Mouse (Mus musculus) intestine, postnatal 0 days (tissue): ENCODE measurements around the gene Wif1. TPM values are rescaled to one million over a fixed set of nuclear protein-coding genes. Genes with fewer than 3 reads are reported as not detected.
A peak's percentile ranks its signal among the peaks of the same experiment; 100 is the strongest.

Experiments
- ATAC-seq: fragments of 200-750 bp; cut with Nextera tagmentation; 2 replicates; pipeline ENCODE4 v1.8.0; 2017; ENCODE audit warnings: mild to moderate bottlenecking, moderate TSS enrichment, moderate library complexity
- H3K27ac ChIP-seq: fragments of 300-500 bp; sonication (generic); 2 replicates; pipeline ENCODE4 v1.5.1; 2014; ENCODE audit warnings: mild to moderate bottlenecking, low read depth, low read length, moderate library complexity
- H3K27me3 ChIP-seq: fragments of 300-500 bp; sonication (generic); replicated peaks from 2 replicates; pipeline ENCODE4 v1.6.1; 2014; ENCODE audit warnings: low read length, mixed read lengths; ENCODE audit not compliant: control insufficient read depth, insufficient read depth
- H3K36me3 ChIP-seq: fragments of 300-500 bp; sonication (generic); 2 replicates; pipeline ENCODE4 v1.6.1; 2014; ENCODE audit warnings: mild to moderate bottlenecking, moderate library complexity; ENCODE audit not compliant: control insufficient read depth, insufficient read depth
- H3K4me1 ChIP-seq: fragments of 300-500 bp; sonication (generic); replicated peaks from 2 replicates; pipeline ENCODE4 v1.6.1; 2014; ENCODE audit warnings: antibody characterized with exemption, low read length, mixed read lengths; ENCODE audit not compliant: control insufficient read depth, insufficient read depth
- H3K4me2 ChIP-seq: fragments of 300-500 bp; sonication (generic); replicated peaks from 2 replicates; pipeline ENCODE4 v1.6.1; 2014; ENCODE audit warnings: low read depth, mild to moderate bottlenecking, moderate library complexity
- H3K4me3 ChIP-seq: fragments of 300-500 bp; sonication (generic); 2 replicates; pipeline ENCODE4 v1.5.1; 2014; ENCODE audit warnings: low read depth, low read length
- H3K9ac ChIP-seq: fragments of 300-500 bp; sonication (generic); 2 replicates; pipeline ENCODE4 v1.6.1; 2014; ENCODE audit warnings: mild to moderate bottlenecking, low read depth, low read length
- H3K9me3 ChIP-seq: fragments of 300-500 bp; sonication (generic); 2 replicates; pipeline ENCODE4 v1.6.1; 2016; ENCODE audit warnings: mixed run types; ENCODE audit not compliant: control insufficient read depth
- CTCF ChIP-seq: sonication (generic); IDR thresholded peaks from 2 replicates; pipeline ENCODE4 v1.5.1; 2016; ENCODE audit warnings: low read depth, mild to moderate bottlenecking, control low read depth, antibody characterized with exemption, moderate library complexity
- WGBS: fragments of 180-500 bp; shearing (Covaris S2); extraction: QIAGEN DNeasy Blood & Tissue Kit; methylation state at CpG from one replicate; pipeline ENCODE4 v1.1.7; 2014; 5-methylcytosine and 5-hydroxymethylcytosine counted together
- polyA plus RNA-seq: library from polyadenylated mRNA; unstranded; fragments of >200 nt; fragmentation: Nextera tagmentation; extraction: Ambion mirVana; gene quantifications from 2 replicates; pipeline ENCODE4 v1.2.1, GENCODE M21; 2015

Gene Wif1
- polyA plus RNA-seq, 1 experiment from 2014 or later: 0.65 TPM

- H3K9ac ChIP-seq: no peak overlapping the region
- H3K9me3 ChIP-seq: no peaks in the 10 kb centered on the region
- 73% methylated on average over 7 of the region's 7 CpGs for WGBS
- no peak for TF ChIP-seq CTCF
- ATAC-seq: no peak
- H3K27ac ChIP-seq: no peak overlapping the region
- H3K36me3 ChIP-seq: no peaks in the 10 kb centered on the region
- no peak overlapping the region for H3K4me2 ChIP-seq
- no peaks in the 10 kb centered on the region for H3K4me1 ChIP-seq
- no peaks in the 10 kb centered on the region for H3K27me3 ChIP-seq
- no peak overlapping the region for H3K4me3 ChIP-seq
Observed at GRCm38 (mm10) chr10:121067416-121067951, 33.7 kb downstream of the Wif1 start.

- no peak overlapping the region for H3K9ac ChIP-seq
- no peak overlapping the region for H3K4me2 ChIP-seq
- H3K27ac ChIP-seq: no peak overlapping the region
- H3K4me3 ChIP-seq: no peak overlapping the region
- H3K4me1 ChIP-seq: no peaks in the 10 kb centered on the region
- no peaks in the 10 kb centered on the region for H3K27me3 ChIP-seq
- ATAC-seq: no peak
- TF ChIP-seq CTCF: no peak
- 41% methylated on average over 1 of the region's 1 CpGs for WGBS
- no peaks in the 10 kb centered on the region for H3K9me3 ChIP-seq
- H3K36me3 ChIP-seq: no peaks in the 10 kb centered on the region
Observed at GRCm38 (mm10) chr10:121068003-121068402, 34.2 kb downstream of the Wif1 start.

- Histone ChIP-seq H3K27me3 (no peaks in the 10 kb centered on the region), H3K36me3 (no peaks in the 10 kb centered on the region), H3K9ac (no peak overlapping the region), H3K4me3 (no peak overlapping the region), H3K27ac (no peak overlapping the region), H3K4me1 (no peaks in the 10 kb centered on the region), H3K4me2 (no peak overlapping the region), H3K9me3 (no peaks in the 10 kb centered on the region)
- peak; percentile 56 for TF ChIP-seq CTCF
- no peak for ATAC-seq
- 66% methylated on average over 7 of the region's 7 CpGs for WGBS
Observed at GRCm38 (mm10) chr10:121070742-121071141, 37.0 kb downstream of the Wif1 start.

GRCm38 (mm10) chr10:121080500-121080899, 46.7 kb downstream of the Wif1 start:
- 73% methylated on average over 9 of the region's 9 CpGs for WGBS
- no peak for ATAC-seq
- no peak overlapping the region for H3K4me3 ChIP-seq
- H3K9ac ChIP-seq: no peak overlapping the region
- no peaks in the 10 kb centered on the region for H3K27me3 ChIP-seq
- H3K9me3 ChIP-seq: no peaks in the 10 kb centered on the region
- H3K27ac ChIP-seq: no peak overlapping the region
- no peaks in the 10 kb centered on the region for H3K4me1 ChIP-seq
- no peaks in the 10 kb centered on the region for H3K36me3 ChIP-seq
- no peak for TF ChIP-seq CTCF
- H3K4me2 ChIP-seq: no peak overlapping the region

GRCm38 (mm10) chr10:121082881-121083280, 49.1 kb downstream of the Wif1 start:
- TF ChIP-seq CTCF: no peak
- H3K27ac ChIP-seq: no peak overlapping the region
- H3K9me3 ChIP-seq: no peaks in the 10 kb centered on the region
- no peaks in the 10 kb centered on the region for H3K36me3 ChIP-seq
- H3K27me3 ChIP-seq: no peaks in the 10 kb centered on the region
- no peak overlapping the region for H3K4me3 ChIP-seq
- H3K9ac ChIP-seq: no peak overlapping the region
- 90% methylated on average over 4 of the region's 4 CpGs for WGBS
- H3K4me1 ChIP-seq: no peaks in the 10 kb centered on the region
- H3K4me2 ChIP-seq: no peak overlapping the region
- ATAC-seq: no peak

GRCm38 (mm10) chr10:121083512-121083911, 49.8 kb downstream of the Wif1 start:
- H3K9me3 ChIP-seq: no peaks in the 10 kb centered on the region
- no peak for ATAC-seq

GRCm38 (mm10) chr10:121088679-121089078, 54.9 kb downstream of the Wif1 start:
- 66% methylated on average over 5 of the region's 5 CpGs for WGBS
- no peak for TF ChIP-seq CTCF
- no peaks in the 10 kb centered on the region for H3K4me1 ChIP-seq
- H3K4me2 ChIP-seq: no peak overlapping the region
- H3K27ac ChIP-seq: no peak overlapping the region
- ATAC-seq: no peak
- H3K9ac ChIP-seq: no peak overlapping the region
- no peaks in the 10 kb centered on the region for H3K36me3 ChIP-seq
- no peaks in the 10 kb centered on the region for H3K9me3 ChIP-seq
- H3K27me3 ChIP-seq: no peaks in the 10 kb centered on the region
- no peak overlapping the region for H3K4me3 ChIP-seq

More at GRCm38 (mm10) chr10:121083512-121083911, 49.8 kb downstream of the Wif1 start:
- Histone ChIP-seq H3K4me3 (no peak overlapping the region), H3K27me3 (no peaks in the 10 kb centered on the region), H3K4me2 (no peak overlapping the region), H3K36me3 (no peaks in the 10 kb centered on the region), H3K9ac (no peak overlapping the region), H3K27ac (no peak overlapping the region), H3K4me1 (no peaks in the 10 kb centered on the region)
- TF ChIP-seq CTCF: peak; percentile 52
- WGBS: 61% methylated on average over 10 of the region's 10 CpGs
